Mouse (Mus musculus): ENCODE measurements around the gene Rpl23.

GRCm38 (mm10) chr11:97781478-97781831 lies 782 bp downstream of the Rpl23 start:
- no peak for TF ChIP-seq POLR2AphosphoS5 (IDR thresholded peaks at IDR 0.05; ENCODE audit: insufficient replicate concordance, low read depth, low read length)
- no peak for TF ChIP-seq CTCF (IDR thresholded peaks at IDR 0.05; ENCODE audit: low read depth, low read length)
- no peak for TF ChIP-seq GATA1 (IDR thresholded peaks at IDR 0.05; ENCODE audit: borderline replicate concordance, low read length)
